Mouse (Mus musculus): ENCODE measurements around the gene Vps53.

Vps53 gene

DNA sequence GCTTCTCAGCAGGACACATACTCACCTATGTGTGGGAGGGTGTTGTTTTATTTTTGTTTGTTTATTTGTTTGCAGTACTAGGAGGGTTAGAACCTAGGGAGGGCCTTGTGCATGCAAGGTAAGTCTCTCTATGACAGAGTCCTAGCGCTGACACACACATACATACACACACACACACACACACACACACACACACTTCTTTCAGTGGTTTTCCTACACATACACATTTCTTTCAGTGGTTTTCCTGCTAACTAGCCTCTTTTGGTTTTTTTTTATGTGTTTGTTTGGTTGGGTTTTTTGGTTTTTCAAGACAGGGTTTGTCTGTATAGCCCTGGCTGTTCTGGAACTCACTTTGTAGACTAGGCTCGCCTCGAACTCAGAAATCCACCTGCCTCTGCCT, 69.0 kb downstream of the Vps53 start:
- in situ Hi-C loops (cut with MboI, MseI) = no loop called here

DNA sequence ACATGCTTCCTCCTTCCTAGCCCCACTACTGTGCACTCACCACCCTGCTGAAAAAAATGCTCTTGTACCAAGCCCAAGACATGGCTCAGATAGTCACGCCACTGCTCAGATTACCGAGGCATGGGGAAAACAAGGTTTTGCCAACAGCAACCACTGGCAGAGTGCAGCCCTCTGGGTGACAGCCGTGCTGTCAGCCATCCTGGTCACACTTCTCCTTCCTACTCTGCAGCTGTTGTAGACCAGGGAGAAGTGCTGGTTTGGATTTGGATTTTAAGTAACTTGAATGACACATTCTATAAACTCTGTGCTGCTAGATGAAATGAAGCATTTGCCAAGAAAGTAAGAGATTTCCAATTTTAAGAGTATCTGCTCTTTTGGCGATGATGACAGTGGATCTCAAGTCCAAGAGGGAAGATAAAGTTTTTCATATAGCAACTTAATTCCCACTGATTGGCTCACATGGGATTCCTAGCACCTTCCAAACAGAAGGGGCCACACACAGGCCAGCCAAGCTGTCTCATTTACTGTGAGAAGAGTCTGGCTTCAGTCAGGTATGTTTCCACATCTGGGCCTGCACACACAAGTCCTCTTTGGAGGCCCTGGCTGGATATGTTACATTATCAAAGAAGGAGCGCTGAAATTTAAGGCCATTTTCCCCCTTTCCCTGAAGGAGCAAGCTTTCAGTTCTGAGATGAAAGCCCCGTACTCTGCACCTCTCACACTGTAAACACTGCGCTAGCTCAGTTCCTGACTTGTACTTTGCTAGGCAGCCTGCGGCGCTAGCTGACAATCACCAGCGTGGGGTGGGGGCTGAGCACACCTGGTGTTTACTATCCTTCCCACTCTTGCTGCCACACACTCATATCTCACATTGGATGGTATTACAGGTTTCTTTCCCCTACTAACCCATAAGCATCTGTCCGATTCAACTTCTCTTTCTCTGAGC, 72.6 kb downstream of the Vps53 start:
- in situ Hi-C loops (cut with MboI, MseI) = no loop called here

DNA sequence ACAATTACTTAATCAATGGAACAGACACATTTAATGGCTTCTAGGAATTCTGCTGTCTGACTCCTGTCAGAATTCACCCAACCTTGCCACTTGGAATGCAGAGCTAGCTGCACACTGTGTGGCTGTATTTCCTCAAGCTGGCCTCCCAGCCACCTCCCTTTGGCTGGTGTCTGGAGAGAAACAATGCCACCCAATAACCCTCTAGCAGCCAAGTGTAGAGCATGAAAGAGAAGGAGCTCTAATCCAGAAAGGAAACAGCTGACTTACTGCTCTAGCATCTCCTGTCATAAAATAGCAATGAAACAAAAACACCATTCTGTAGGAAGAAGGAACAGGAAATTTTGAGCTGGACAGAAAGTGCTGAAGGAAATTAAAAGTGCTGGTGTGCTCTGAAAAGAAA, 78.3 kb downstream of the Vps53 start:
- in situ Hi-C loops (cut with MboI, MseI) = no loop called here

DNA sequence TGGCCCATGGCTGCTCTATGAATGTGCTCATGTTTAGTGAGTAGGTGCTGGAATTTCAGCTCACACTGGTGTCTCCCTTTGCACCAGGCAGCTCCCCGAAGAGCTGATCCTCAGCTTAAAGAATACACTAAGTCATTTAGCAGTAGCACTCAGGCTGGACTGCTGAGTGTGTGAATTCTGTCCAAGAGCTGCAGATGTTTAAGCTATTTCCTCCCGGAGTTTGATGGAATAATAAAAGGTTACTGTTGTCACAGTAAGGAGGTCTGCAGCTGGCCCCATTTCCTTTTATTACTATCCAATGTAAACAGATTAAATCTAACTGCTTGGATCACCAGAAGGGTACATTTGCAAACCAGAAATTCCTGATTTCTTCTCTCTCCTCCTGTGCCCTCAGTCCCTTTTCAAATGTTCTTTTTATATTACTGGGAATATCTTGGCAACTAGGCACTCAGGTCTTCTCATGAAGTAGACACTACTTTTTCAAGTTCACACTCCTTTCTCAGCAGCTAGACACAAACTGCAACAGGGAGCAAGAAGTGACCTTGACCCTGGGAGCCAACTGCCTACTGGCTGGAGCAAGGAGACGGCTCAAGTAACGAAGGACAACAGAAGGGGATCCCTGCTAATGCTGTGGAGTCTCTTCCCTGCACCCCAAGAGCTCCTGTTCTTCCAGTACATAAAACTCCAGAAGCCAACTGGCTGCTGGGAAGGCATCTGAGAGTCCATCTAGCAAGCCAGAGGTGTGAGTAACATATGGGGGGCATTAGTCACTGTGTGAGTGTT, 80.1 kb downstream of the Vps53 start:
- in situ Hi-C loops (cut with MboI, MseI) = no loop called here

DNA sequence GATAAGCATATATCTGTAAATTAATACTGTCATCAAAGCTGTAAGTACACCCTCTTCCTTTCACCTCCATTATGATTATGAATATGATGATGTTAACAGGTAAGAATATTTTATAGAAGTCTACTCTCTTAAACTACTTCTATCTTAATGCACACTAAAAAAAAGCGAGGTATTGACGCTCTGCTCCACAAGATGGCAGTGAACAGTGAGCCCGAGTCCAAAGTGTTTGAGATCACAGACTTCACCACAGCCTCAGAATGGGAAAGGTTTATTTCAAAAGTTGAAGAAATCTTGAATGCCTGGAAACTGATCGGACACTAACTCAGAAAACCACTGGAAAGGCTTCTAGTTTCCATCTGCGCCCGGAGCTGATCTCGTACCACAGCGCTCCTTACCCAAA, 85.8 kb downstream of the Vps53 start:
- in situ Hi-C loops (cut with MboI, MseI) = no loop called here

DNA sequence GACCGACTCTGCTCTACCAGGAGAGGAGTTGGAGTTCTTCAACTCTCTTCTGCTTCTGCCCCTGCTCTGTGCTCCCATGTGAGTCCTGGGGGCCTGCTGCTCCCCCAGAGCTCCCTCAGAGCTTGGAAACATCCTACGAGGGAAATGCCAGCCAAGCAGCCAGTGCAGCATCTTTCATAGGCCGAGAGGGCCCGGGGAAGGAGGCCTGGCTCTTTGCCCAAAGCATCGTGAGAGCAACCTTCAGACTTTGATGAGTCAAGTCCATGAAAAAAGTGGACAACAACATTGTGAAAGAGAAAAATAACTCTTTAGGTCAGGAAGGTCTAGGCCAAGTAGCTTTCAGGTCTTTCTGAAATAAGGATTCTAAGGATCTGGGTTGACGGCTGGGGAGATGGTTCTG, 89.7 kb downstream of the Vps53 start:
- in situ Hi-C loops (cut with MboI, MseI) = loop anchor here (5.0 kb wide), 1 partner anchor 78 kb away; no protein-coding TSS in a partner anchor

DNA sequence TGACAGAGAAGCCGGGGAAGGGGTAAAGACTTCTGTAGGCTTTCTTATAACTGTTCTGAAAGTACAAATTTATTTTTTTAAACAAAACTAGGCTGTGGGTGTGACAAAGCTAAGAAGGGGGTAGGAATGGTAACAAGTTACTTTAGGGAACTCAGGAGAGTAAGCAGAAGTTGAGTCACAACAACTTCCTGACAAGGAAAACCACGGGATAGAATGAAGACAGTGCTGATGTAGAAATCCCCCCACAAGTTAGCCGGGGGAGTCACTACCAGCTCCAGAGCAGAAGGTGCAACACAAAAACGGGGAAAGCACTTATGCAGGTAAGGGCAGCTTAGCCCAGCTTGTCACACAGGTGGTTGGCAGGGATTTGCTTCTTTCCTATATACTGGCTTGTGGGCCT, 90.9 kb downstream of the Vps53 start:
- in situ Hi-C loops (cut with MboI, MseI) = loop anchor here (5.0 kb wide), 1 partner anchor 79 kb away; no protein-coding TSS in a partner anchor

DNA sequence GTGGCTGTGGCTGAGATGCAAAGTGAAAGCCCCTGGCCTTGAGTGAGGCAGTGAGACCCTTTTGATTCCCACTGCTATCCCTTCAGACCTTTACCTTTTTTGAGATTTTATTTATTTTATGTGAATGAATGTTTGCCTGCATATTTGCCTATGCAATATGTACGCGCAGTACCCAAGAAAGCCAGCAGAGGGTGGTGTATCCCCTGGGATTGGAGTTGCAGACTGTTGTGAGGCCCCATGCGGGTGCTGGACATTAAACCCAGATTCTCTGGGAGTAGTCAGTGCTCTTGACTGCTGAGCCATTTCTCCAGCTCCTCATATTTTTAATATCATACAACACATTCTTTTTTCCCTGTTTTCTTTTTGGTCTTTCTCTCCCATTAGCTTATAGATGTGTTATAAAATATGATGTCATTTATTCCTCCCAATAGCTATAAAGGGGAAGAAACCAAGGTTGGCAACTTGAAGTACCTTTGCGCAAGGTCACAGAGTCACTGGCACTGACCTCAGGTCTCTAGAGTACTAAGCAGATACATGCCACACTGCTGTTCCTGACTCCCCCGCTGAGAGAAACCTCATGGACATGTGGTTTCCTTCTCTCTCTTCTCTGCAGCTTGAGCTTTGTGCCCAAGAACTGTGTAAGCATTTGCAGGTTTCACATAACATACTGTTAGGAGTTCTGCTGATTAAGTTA, 93.4 kb downstream of the Vps53 start:
- in situ Hi-C loops (cut with MboI, MseI) = loop anchor here (5.0 kb wide), 1 partner anchor 81 kb away; no protein-coding TSS in a partner anchor

DNA sequence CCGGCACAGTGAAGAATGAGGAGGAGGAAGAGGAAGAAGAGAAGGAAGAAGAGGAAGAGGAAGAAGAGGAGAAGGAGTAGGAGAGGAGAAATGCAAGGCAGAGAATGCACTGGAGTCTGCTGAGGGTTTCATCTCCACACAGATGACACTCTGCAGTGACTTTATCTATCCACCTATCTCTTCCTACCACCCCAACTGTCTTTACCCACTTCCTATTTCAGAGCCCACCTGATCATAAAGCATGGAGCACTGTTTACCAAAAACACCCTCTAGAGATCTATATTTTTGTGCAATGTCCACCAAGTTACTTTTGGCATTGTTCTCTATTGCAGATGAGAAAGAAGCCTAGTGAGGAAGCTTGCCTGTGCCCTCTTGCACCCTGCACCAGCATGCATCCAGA, 94.5 kb downstream of the Vps53 start:
- in situ Hi-C loops (cut with MboI, MseI) = loop anchor here (5.0 kb wide), 1 partner anchor 82 kb away; no protein-coding TSS in a partner anchor

DNA sequence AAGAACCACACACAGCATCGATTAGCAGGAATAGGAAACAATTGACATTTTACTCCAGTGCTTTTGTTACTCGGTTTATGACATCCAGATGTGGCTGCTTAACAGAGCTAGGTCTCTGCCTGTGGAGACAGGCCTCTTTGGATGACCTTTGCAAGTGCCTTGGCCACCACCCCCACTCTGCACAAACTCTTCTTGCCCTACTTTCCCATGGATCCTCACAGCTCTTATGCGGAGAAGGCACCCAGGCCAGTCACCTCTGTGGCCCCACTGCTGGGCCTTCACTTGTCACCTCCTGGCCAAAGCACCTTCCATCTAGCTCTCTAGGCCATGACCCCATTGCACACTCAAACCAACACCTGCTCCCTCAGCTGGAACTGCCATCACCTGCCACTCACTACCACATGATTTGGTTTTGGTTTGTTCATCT, 95.5 kb downstream of the Vps53 start:
- in situ Hi-C loops (cut with MboI, MseI) = no loop called here

DNA sequence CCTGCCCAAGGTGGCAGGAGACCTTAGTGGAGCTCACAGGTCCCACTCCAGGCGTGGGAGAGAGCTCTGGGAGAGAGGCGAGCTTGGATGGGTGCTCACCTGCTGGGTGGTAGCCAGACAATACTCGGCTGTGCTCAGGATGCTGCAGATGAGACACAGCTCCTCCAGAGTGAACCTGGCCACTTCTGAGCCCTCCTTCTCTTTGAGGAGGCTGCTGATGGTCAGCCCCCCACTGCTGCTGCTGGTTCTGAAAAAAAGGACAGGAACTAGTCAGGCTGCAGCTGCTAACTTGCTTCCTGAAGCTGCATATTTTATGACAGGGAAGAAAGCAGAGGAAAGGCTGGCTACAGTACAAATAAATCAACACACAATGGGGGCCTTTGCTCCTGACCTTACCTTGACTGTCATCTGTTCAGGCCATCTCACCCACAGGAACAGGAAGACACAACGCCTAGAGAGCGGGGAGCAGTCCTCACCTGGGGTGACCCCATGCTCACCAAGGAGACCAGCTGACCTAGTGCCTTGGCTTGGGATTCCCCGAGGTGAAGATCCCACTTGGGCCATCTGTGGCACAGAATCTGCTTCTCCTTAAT, 98.3 kb downstream of the Vps53 start:
- in situ Hi-C loops (cut with MboI, MseI) = no loop called here

DNA sequence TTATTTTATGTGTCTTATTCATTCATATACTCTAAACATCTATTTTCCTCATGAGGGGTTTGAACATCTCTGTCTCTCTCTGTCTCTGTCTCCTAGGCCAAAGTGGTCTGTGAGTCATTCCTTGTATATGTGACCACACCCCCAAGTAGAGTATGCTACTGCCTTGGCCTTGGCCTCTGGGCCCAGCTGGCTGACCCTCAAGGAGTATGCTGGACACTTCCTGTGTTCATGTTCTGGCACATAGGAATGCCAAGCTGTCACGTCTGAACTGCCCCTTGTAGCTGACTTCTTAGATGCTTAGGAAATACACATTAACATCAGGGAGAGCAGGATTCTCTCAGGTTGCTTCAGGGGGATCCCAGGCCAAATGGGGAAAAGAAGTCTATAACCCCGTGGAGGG, 99.2 kb downstream of the Vps53 start:
- in situ Hi-C loops (cut with MboI, MseI) = no loop called here

DNA sequence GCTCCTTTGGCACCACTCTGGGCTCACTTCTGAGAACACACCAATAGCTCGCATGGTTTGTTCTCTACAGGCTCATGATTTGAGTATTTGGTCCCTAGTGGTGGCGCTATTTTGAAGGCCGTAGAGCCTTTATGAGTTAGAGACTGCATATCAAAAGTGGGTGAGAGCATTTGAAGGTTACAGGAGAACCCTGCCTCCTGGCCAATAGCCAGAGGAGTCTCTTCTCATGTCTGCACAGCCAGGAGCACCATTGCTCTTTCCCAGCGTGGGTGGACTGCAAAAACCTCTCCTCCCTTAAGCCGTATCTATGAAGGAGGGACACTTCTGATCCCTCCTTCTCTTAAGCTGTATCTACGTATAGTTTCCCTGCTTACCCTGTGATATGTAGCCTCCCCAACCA, 102.1 kb downstream of the Vps53 start:
- in situ Hi-C loops (cut with MboI, MseI) = no loop called here

DNA sequence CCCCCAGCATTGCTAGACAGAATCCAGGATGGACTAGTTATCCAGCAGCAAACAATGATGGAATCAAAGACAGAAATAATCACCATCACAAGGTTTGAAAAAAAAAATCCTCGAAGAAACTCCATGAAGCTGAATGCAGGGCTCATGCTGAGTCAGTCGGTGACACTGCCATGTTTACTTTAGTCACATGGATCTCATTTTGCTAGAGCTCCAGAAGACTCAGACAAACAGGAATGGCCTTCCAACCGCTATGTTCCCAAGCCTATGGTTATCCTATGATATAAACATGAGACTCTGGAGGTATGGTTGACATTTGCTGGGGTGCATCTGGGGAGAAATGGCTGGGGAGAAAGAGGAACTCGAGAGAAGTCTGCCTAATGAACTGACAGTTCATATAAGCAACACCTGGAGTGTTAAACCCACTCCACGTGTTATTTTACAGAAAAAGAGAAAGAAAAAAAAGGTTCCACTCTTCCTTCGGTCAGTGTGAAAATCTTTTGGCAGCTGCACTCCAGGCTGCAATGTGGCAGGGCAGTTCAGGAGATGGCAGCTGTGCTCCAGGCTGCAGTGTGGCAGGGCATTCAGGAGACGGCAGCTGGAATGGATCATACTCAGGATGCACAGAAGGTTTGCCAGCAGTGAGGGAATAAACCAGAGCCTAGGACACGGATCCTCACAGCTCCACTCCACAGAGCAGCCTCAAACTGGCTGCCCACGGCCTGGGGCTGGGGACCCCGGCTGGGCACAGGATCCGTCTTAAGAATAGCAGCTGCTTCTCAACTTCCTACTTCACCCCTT, 105.0 kb downstream of the Vps53 start:
- in situ Hi-C loops (cut with MboI, MseI) = no loop called here

DNA sequence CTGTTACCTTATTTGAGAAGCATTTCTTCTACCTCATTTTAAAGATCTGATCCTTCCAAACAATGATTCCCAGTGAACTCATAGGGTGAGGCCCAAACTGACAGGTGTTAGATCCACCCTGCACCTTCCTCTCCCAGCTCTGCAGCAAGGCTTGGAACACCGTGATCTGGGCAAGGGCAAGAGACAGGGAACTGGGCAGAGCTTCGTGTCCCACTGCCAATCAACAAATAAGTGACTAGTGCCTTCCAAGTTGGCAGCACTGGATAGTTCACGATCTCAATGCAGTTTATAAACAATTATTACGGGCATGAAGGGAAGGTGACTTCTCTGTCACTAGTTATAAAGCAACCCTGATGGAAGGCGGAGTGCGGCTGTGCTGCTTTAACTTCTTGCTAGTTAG, 109.6 kb downstream of the Vps53 start:
- in situ Hi-C loops (cut with MboI, MseI) = no loop called here

DNA sequence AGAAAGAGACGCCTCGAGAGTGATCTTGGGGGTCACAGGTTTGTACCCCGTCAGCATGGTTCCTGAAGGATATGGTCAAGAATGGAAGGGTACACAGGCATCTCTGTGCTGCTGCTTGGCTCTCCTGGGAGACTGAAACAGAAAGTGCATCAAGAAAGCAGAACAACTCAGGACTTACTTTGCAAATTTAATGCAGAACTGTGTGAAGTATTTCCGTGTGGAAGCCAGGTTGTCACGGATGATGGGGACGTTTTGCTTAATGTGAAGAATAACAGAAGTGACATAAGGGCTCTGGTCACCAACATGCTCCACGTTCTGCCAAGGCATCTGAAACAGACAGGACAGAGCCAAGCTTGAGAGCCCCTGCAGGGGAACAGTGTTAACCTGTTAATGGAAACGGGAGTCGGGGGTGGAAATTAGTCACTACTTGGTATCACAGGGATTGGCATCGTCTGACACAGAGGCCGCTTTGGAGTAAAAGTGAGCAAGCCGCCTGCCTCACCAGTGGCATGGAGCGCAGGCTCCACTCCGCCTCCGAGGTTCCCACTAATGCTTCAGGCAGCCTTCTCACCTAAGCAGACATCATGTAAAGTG, 112.8 kb downstream of the Vps53 start:
- in situ Hi-C loops (cut with MboI, MseI) = no loop called here

DNA sequence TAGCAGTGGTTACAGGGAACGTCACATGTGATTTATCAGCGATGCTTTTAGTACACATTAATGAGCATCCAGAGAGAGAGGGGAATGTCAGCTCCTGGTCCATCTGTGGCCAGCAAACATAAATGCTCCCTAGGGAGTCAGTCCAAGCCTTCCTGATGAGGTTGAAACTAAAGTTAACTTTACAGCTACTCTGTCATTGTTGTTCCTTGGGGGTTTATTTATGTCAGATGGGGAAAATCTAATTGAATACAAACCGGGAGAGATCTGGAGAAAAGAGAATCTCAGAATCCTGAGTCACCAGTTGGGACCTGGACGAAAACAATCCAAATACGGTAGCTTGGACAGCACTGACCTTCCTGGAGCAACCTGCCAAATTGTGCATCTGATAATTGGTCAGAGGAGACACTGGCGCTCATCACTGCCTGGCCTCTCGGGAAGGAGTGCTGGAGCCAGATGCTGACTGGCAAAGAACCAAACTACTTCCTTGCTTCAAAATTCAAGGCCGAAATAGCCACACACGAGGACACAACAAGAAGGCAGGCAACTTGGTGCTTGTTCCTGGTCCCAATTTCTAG, 113.8 kb downstream of the Vps53 start:
- in situ Hi-C loops (cut with MboI, MseI) = no loop called here

DNA sequence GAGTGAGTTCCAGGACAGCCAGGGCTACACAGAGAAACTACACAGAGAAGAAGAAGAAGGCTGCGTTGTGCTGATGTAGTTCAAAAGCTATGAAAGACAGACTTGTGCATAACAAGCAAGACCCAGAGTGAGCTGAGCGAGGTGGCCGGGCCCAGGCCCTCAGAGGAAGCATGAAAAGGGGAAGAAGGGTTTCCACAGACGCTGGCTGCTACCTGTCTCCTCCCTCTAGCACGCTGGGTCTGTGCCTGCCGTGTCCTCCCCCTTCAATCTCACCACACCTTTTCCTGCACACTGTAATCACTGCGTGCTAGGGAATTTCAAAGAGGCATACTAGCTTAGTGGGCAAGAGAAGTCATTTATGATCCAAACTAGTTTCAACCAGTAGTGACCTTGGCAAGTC, 115.0 kb downstream of the Vps53 start:
- in situ Hi-C loops (cut with MboI, MseI) = no loop called here

DNA sequence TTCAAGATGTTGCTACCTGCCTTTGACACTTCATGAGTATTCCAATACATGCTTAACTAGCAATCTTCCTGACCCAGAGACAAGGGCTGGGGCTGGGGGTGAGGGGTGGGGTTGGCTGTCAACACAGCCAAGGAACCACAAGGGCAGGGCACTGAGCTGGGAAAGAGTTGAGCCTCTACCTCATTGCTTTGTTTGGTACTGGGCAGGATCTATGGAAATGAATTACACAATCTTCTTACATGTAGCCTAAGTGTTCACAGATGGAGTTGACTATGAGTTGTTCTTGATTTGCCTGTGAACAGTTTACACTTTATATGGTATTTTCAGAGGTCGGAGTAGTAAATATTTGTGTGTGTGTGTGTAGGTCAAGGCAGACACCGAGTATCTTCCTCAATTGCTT, 118.5 kb downstream of the Vps53 start:
- in situ Hi-C loops (cut with MboI, MseI) = no loop called here

DNA sequence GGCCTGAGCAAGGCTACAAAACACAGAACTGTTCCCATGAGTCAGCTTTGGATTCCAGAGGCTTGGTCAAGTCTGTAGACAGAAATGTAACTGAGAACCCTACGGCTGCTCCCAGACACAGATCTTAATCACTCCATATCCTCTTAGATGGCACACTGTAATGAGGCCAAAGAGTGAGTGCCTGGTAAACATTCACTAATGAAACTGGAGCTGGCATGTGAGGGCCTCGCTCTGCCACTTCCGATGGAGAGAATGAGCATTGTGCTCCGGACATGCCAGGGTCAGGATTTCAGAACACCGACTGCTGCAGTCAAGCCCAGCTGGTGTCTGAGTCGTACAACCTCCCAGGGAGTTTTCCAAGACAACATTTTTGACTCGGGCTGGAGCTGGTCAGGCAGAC, 119.5 kb downstream of the Vps53 start:
- in situ Hi-C loops (cut with MboI, MseI) = no loop called here
